Mouse (Mus musculus) embryonic fibroblast, embryonic 13.5 days (primary cell): ENCODE data around the gene Hells.

ENCODE experiments used
- CTCF ChIP-seq: IDR thresholded peaks from 2 replicates; pipeline ENCODE4 v1.5.1; 2011; ENCODE audit warnings: mild to moderate bottlenecking, control low read depth, low read length, moderate library complexity, borderline replicate concordance; ENCODE audit not compliant: insufficient read depth
- POLR2A ChIP-seq: IDR thresholded peaks from 2 replicates; pipeline ENCODE4 v1.6.1; 2011; ENCODE audit warnings: low read depth, mild to moderate bottlenecking, control low read depth, low read length, moderate library complexity

DNA sequence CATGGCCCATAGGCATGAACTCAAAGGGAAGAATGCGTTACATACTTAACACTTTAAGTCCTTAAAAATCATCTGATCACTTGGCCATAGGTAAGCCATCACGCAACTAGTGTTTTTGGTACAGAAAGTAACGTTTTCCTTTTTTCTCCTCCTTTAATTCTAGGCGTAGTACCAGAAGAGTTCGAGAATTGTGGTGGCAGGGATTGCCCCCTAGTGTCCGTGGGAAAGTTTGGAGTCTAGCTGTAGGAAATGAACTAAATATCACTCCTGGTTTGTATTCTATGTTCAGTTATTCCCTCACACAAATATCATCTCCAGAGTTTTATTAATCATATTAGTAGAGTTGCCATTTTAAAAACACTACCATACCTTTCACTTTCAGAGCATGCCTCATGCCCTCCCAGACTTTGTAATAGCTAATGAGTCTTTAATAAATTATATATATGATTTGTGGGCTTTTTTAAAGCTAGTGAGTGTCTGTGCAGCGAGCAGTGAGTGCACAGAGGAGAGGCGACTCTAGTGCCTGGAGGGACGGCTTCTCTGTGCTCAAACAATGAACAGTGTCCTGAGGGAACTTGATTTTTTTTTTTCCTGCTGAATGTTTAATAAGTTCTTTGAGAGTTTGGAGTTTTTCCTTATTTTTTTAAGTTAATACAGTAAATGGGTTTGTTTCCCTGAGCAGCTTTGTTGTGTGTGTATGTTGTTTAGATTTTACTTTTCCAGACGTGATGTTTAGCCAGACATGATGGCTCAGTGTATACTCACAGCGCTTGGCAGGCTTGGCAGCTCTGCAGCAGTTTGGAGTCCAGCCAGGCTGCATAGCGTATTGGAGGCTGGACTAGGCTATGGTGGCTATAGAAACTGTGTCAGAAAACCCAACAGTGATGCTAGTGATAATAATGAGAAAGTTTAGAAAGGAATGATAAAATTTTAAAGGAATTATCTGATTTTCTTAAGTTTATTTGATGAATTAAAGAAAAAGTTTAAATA lies 29.3 kb upstream of the Hells start:
- no peak for TF ChIP-seq CTCF
- TF ChIP-seq POLR2A = no peak
